Mouse (Mus musculus): Measurements from ENCODE around the gene Maneal. TPM values are rescaled to one million over a fixed set of nuclear protein-coding genes. Genes with fewer than 3 reads are reported as not detected.

The Maneal gene
- total RNA-seq, 1 experiment, result 5.4 TPM

DNA sequence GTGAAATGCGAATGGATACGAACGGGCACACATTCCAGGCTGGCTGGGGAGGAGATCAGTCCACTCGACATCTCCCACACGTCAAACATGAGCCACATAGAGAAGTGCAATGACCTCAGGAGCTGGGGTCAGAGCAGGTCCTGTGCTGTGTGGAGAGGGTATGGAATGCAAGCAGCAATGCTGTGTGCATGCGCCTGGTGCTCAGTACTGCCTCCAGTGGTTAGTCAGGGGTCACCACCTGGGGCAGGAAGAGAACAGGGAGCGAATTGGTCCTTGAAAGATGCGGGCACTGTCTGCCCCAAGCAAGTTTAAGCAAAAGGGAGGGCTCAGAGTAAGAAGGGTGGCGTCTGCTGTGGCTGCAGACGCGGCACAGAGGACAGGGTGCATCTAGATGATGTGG, 18.5 kb downstream of the Maneal start:
- peak; percentile 69 for DNase-seq (ENCODE audit: low read depth, low spot score)
- Histone ChIP-seq H3K4me1 (ENCODE audit: control insufficient read depth in 2 of 2, insufficient read depth in 2 of 2, low read length in 2 of 2, poor library complexity in 1 of 2) (peaks cover 0 to 9% of the 10 kb centered on the region in 2 experiments; a peak in 1 of 4 replicates), H3K27ac (ENCODE audit: insufficient read depth, low read depth, low read length, poor library complexity, severe bottlenecking) (no peak overlapping the region), H3K4me3 (ENCODE audit: insufficient read depth in 1 of 2, low read depth in 1 of 2, low read length in 2 of 2, poor library complexity in 1 of 2, severe bottlenecking in 1 of 2) (0 out of 4 replicates have a peak overlapping the region, but pooled peaks of 1 of the 2 experiments have one; percentile 7), H3K9ac (ENCODE audit: insufficient read depth, low read depth, low read length, poor library complexity, severe bottlenecking) (no peak overlapping the region; the same call in 1 of the 2 replicates), H3K36me3 (ENCODE audit: control insufficient read depth, insufficient read depth, low read length, poor library complexity, severe bottlenecking) (peaks cover 14% of the 10 kb centered on the region; the same call in 1 of the 2 replicates), H3K9me3 (ENCODE audit: control insufficient read depth, insufficient read depth, low read depth, low read length) (no peaks in the 10 kb centered on the region)
- in situ Hi-C loops (cut with MboI; ENCODE audit: low sequenced_read_pairs in 2 of 2, unreplicated experiment in 2 of 2), result no loop called here
- no peak for TF ChIP-seq CHD2 (IDR thresholded peaks at IDR 0.05; ENCODE audit: low read depth, low read length)
- TF ChIP-seq MAFK (IDR thresholded peaks at IDR 0.05; ENCODE audit: insufficient read depth, low read depth, low read length), result no peak
- TF ChIP-seq ZC3H11A (IDR thresholded peaks at IDR 0.05; ENCODE audit: borderline replicate concordance, low read depth, low read length), result no peak
- TF ChIP-seq ZNF384 (IDR thresholded peaks at IDR 0.05; ENCODE audit: low read depth, low read length), result no peak
- TF ChIP-seq HCFC1 (IDR thresholded peaks at IDR 0.05; ENCODE audit: borderline replicate concordance, insufficient read depth, low read length), result no peak

DNA sequence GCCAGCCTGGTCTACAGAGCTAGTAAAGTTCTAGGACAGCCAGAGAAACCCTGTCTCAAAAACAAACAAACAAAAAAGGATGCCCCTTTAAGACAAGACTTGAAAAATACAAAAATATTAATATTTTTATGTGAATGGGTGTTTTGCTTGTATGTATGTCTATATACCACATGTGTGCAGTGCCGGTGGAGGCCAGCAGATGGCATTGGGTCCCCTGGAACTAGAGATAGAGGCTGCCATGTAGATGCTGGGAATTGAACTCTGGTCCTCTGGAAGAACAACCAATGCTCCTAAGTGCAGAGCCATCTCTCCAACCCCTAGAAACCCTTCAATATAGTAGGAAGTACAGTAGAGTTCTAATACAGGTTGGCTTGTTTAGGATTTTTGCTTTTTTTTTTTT, 21.0 kb downstream of the Maneal start:
- no peak overlapping the region for H3K27ac ChIP-seq (ENCODE audit: insufficient read depth, low read depth, low read length, poor library complexity, severe bottlenecking)
- H3K9me3 ChIP-seq (ENCODE audit: control insufficient read depth, insufficient read depth, low read depth, low read length), result no peaks in the 10 kb centered on the region
- peak; percentile 70; the same call in 1 of the 2 replicates for TF ChIP-seq ZNF384 (IDR thresholded peaks at IDR 0.05; ENCODE audit: low read depth, low read length)
- TF ChIP-seq CHD2 (IDR thresholded peaks at IDR 0.05; ENCODE audit: low read depth, low read length), result no peak
- TF ChIP-seq MAFK (IDR thresholded peaks at IDR 0.05; ENCODE audit: insufficient read depth, low read depth, low read length), result no peak
- TF ChIP-seq ZC3H11A (IDR thresholded peaks at IDR 0.05; ENCODE audit: borderline replicate concordance, low read depth, low read length), result no peak
- DNase-seq (ENCODE audit: low read depth, low spot score), result no peak
- no peak overlapping the region for H3K9ac ChIP-seq (ENCODE audit: insufficient read depth, low read depth, low read length, poor library complexity, severe bottlenecking)
- H3K36me3 ChIP-seq (ENCODE audit: control insufficient read depth, insufficient read depth, low read length, poor library complexity, severe bottlenecking), result peaks cover 19% of the 10 kb centered on the region
- in situ Hi-C loops (cut with MboI; ENCODE audit: low sequenced_read_pairs in 2 of 2, unreplicated experiment in 2 of 2), result no loop called here
- no peak overlapping the region for H3K4me3 ChIP-seq (ENCODE audit: insufficient read depth in 1 of 2, low read depth in 1 of 2, low read length in 2 of 2, poor library complexity in 1 of 2, severe bottlenecking in 1 of 2)
- H3K4me1 ChIP-seq (ENCODE audit: control insufficient read depth in 2 of 2, insufficient read depth in 2 of 2, low read length in 2 of 2, poor library complexity in 1 of 2), result peaks cover 0 to 9% of the 10 kb centered on the region in 2 experiments; a peak in 1 of 4 replicates

GRCm38 (mm10) chr4:124838035-124838700, 23.8 kb downstream of the Maneal start:
- DNase-seq (ENCODE audit: low read depth, low spot score), result no peak
- Histone ChIP-seq H3K4me3 (ENCODE audit: insufficient read depth in 1 of 2, low read depth in 1 of 2, low read length in 2 of 2, poor library complexity in 1 of 2, severe bottlenecking in 1 of 2) (no peak overlapping the region), H3K27ac (ENCODE audit: insufficient read depth, low read depth, low read length, poor library complexity, severe bottlenecking) (no peak overlapping the region), H3K4me1 (ENCODE audit: control insufficient read depth in 2 of 2, insufficient read depth in 2 of 2, low read length in 2 of 2, poor library complexity in 1 of 2) (peaks cover 0 to 2% of the 10 kb centered on the region in 2 experiments; a peak in 1 of 4 replicates), H3K9me3 (ENCODE audit: control insufficient read depth, insufficient read depth, low read depth, low read length) (no peaks in the 10 kb centered on the region), H3K36me3 (ENCODE audit: control insufficient read depth, insufficient read depth, low read length, poor library complexity, severe bottlenecking) (peaks cover 19% of the 10 kb centered on the region), H3K9ac (ENCODE audit: insufficient read depth, low read depth, low read length, poor library complexity, severe bottlenecking) (no peak overlapping the region)
- TF ChIP-seq MAFK (IDR thresholded peaks at IDR 0.05; ENCODE audit: insufficient read depth, low read depth, low read length), result no peak
- in situ Hi-C loops (cut with MboI; ENCODE audit: low sequenced_read_pairs in 2 of 2, unreplicated experiment in 2 of 2), result no loop called here

DNA sequence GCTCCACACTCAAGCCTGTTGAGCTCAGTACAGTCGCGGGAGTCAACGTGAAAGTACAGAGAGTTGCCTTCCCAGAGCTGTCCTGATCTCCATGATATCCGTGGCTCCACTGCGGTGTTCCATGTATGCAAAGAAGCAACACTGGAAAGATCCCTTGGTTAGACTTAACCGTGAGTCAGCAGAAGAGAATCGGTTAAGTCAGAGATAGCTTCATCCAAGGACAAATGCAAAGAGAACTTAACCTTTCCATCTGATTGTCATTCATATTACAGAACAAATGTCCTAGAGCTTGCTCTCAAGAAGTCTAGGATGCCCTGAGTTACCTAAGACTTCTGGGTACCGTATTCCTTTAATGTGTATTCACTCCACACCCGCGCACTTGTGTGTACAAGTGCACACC, 29.2 kb downstream of the Maneal start:
- H3K9ac ChIP-seq (ENCODE audit: insufficient read depth, low read depth, low read length, poor library complexity, severe bottlenecking), result no peak overlapping the region
- peaks cover 10 to 13% of the 10 kb centered on the region in 2 experiments; a peak in 3 of 4 replicates for H3K4me1 ChIP-seq (ENCODE audit: control insufficient read depth in 2 of 2, insufficient read depth in 2 of 2, low read length in 2 of 2, poor library complexity in 1 of 2)
- no peak for DNase-seq (ENCODE audit: low read depth, low spot score)
- no peak overlapping the region for H3K27ac ChIP-seq (ENCODE audit: insufficient read depth, low read depth, low read length, poor library complexity, severe bottlenecking)
- no peak overlapping the region for H3K4me3 ChIP-seq (ENCODE audit: insufficient read depth in 1 of 2, low read depth in 1 of 2, low read length in 2 of 2, poor library complexity in 1 of 2, severe bottlenecking in 1 of 2)
- in situ Hi-C loops (cut with MboI; ENCODE audit: low sequenced_read_pairs in 2 of 2, unreplicated experiment in 2 of 2), result no loop called here
- no peaks in the 10 kb centered on the region for H3K9me3 ChIP-seq (ENCODE audit: control insufficient read depth, insufficient read depth, low read depth, low read length)
- TF ChIP-seq MAFK (IDR thresholded peaks at IDR 0.05; ENCODE audit: insufficient read depth, low read depth, low read length) (peak; percentile 80), CHD2 (IDR thresholded peaks at IDR 0.05; ENCODE audit: low read depth, low read length) (no peak)
- peaks cover 7% of the 10 kb centered on the region for H3K36me3 ChIP-seq (ENCODE audit: control insufficient read depth, insufficient read depth, low read length, poor library complexity, severe bottlenecking)

DNA sequence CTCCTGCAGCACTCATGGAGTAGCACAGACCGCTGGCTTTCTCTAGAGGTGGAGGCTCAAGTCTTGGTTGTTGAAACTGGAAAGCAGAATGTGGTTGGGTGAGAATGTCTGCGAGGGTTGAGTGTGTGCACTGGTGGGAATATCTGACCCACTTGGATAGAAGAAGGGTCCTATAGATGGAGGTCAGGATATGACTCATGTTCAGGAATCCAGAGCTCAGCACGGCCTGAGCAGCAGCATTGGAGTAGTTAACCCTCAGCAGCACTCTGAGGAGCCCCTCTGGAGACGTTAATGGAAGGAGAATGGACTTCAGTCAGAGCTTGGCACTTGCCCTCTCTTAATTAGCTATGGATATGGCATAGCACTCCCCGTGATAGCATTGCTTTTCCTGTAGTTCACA, 32.3 kb downstream of the Maneal start:
- peaks cover 12 to 21% of the 10 kb centered on the region in 2 experiments for H3K4me1 ChIP-seq (ENCODE audit: control insufficient read depth in 2 of 2, insufficient read depth in 2 of 2, low read length in 2 of 2, poor library complexity in 1 of 2)
- DNase-seq (ENCODE audit: low read depth, low spot score), result no peak
- no peak overlapping the region for H3K9ac ChIP-seq (ENCODE audit: insufficient read depth, low read depth, low read length, poor library complexity, severe bottlenecking)
- no peak overlapping the region for H3K4me3 ChIP-seq (ENCODE audit: insufficient read depth in 1 of 2, low read depth in 1 of 2, low read length in 2 of 2, poor library complexity in 1 of 2, severe bottlenecking in 1 of 2)
- no peak overlapping the region for H3K27ac ChIP-seq (ENCODE audit: insufficient read depth, low read depth, low read length, poor library complexity, severe bottlenecking)
- no peaks in the 10 kb centered on the region for H3K9me3 ChIP-seq (ENCODE audit: control insufficient read depth, insufficient read depth, low read depth, low read length)
- in situ Hi-C loops (cut with MboI; ENCODE audit: low sequenced_read_pairs in 2 of 2, unreplicated experiment in 2 of 2), result no loop called here
- TF ChIP-seq CHD2 (IDR thresholded peaks at IDR 0.05; ENCODE audit: low read depth, low read length) (no peak), ZC3H11A (IDR thresholded peaks at IDR 0.05; ENCODE audit: borderline replicate concordance, low read depth, low read length) (no peak), MAFK (IDR thresholded peaks at IDR 0.05; ENCODE audit: insufficient read depth, low read depth, low read length) (no peak), ZNF384 (IDR thresholded peaks at IDR 0.05; ENCODE audit: low read depth, low read length) (no peak), HCFC1 (IDR thresholded peaks at IDR 0.05; ENCODE audit: borderline replicate concordance, insufficient read depth, low read length) (no peak)
- H3K36me3 ChIP-seq (ENCODE audit: control insufficient read depth, insufficient read depth, low read length, poor library complexity, severe bottlenecking), result peaks cover 3% of the 10 kb centered on the region
